Mouse (Mus musculus): ENCODE measurements around the gene Scp2. TPM values are rescaled to one million over a fixed set of nuclear protein-coding genes. Genes with fewer than 3 reads are reported as not detected.

Scp2 gene
- total and polyA plus RNA-seq, 3 experiments = 65.8 to 84.4 TPM; not detected in 1

- TF ChIP-seq NELFE (IDR thresholded peaks at IDR 0.05; ENCODE audit: low read depth, low read length) (no peak), TBP (IDR thresholded peaks at IDR 0.05; ENCODE audit: low read depth, low read length) (no peak), BHLHE40 (IDR thresholded peaks at IDR 0.05; ENCODE audit: borderline replicate concordance, low read depth, low read length) (no peak), ZNF384 (IDR thresholded peaks at IDR 0.05; ENCODE audit: low read depth, low read length) (no peak), TAL1 (IDR thresholded peaks at IDR 0.05; ENCODE audit: low read length) (no peak), SMC3 (IDR thresholded peaks at IDR 0.05; ENCODE audit: low read depth, low read length) (no peak), RCOR1 (IDR thresholded peaks at IDR 0.05; ENCODE audit: low read depth, low read length) (no peak), MYB (IDR thresholded peaks at IDR 0.05; ENCODE audit: low read depth, low read length) (no peak), POLR2A (IDR thresholded peaks at IDR 0.05; ENCODE audit: control insufficient read depth in 1 of 2, insufficient read depth in 1 of 2, low read depth in 1 of 2, low read length in 2 of 2, poor library complexity in 1 of 2) (no peak), E2F4 (IDR thresholded peaks at IDR 0.05; ENCODE audit: borderline replicate concordance, low read depth, low read length) (no peak), SIN3A (IDR thresholded peaks at IDR 0.05; ENCODE audit: low read length) (no peak)
- Histone ChIP-seq H3K27ac (ENCODE audit: control insufficient read depth, low read depth, low read length) (no peak overlapping the region), H3K27me3 (ENCODE audit: control insufficient read depth in 1 of 2, insufficient read depth in 2 of 2, low read length in 2 of 2) (no peaks in the 10 kb centered on the region)
Observed at GRCm38 (mm10) chr4:108072086-108072485, 72.7 kb downstream of the Scp2 start.

GRCm38 (mm10) chr4:108071235-108071901 is 73.4 kb downstream of the Scp2 start:
- H3K4me1 ChIP-seq (ENCODE audit: control insufficient read depth in 1 of 2, insufficient read depth in 2 of 2, low read length in 2 of 2) = peaks cover 0 to 6% of the 10 kb centered on the region in 2 experiments; a peak in 2 of 4 replicates
- H3K27ac ChIP-seq (ENCODE audit: control insufficient read depth, low read depth, low read length) = peak overlapping the region; percentile 61
- peak overlapping the region; percentile 76 for H3K9ac ChIP-seq (ENCODE audit: control insufficient read depth, low read depth, low read length, poor library complexity, severe bottlenecking)
- H3K27me3 ChIP-seq (ENCODE audit: control insufficient read depth in 1 of 2, insufficient read depth in 2 of 2, low read length in 2 of 2) = no peaks in the 10 kb centered on the region
- H3K79me2 ChIP-seq (ENCODE audit: control insufficient read depth, insufficient read depth, low read length, poor library complexity) = peaks cover 6% of the 10 kb centered on the region; the same call in 1 of the 2 replicates
- DNase-seq (ENCODE audit: low read depth, low spot score) = peak; percentile 97
- H3K9me3 ChIP-seq (replicated peaks; ENCODE audit: insufficient read depth, low read length) = no peaks in the 10 kb centered on the region
- peak overlapping the region; percentile 67 to 71 for H3K4me3 ChIP-seq (ENCODE audit: control insufficient read depth in 1 of 2, insufficient read depth in 1 of 2, low read depth in 2 of 2, low read length in 2 of 2)
- peaks cover 0 to 12% of the 10 kb centered on the region in 2 experiments; a peak in 3 of 4 replicates for H3K36me3 ChIP-seq (ENCODE audit: control insufficient read depth in 1 of 2, insufficient read depth in 2 of 2, low read length in 2 of 2)
- TF ChIP-seq EP300 (IDR thresholded peaks at IDR 0.05; ENCODE audit: low read depth in 1 of 2, low read length in 2 of 2) (no peak), UBTF (IDR thresholded peaks at IDR 0.05; ENCODE audit: borderline replicate concordance, insufficient read depth, low read depth, low read length) (no peak), POLR2AphosphoS2 (IDR thresholded peaks at IDR 0.05; ENCODE audit: low read length) (no peak; the same call in 1 of the 2 replicates), MAX (IDR thresholded peaks at IDR 0.05; ENCODE audit: low read length) (peak; percentile 86), POLR2A (IDR thresholded peaks at IDR 0.05; ENCODE audit: control insufficient read depth in 1 of 2, insufficient read depth in 1 of 2, low read depth in 1 of 2, low read length in 2 of 2, poor library complexity in 1 of 2) (peak in 1 of 2 experiments; percentile 63; a peak in 1 of 4 replicates), ZNF384 (IDR thresholded peaks at IDR 0.05; ENCODE audit: low read depth, low read length) (no peak), NRF1 (IDR thresholded peaks at IDR 0.05; ENCODE audit: insufficient read depth, low read depth, low read length, poor library complexity, severe bottlenecking) (peak; percentile 58; the same call in 1 of the 2 replicates), GATA1 (IDR thresholded peaks at IDR 0.05; ENCODE audit: low read depth, low read length) (no peak), MYC (IDR thresholded peaks at IDR 0.05; ENCODE audit: low read depth, low read length) (peak; percentile 60; the same call in 1 of the 2 replicates), NELFE (IDR thresholded peaks at IDR 0.05; ENCODE audit: low read depth, low read length) (peak; percentile 45; the same call in 1 of the 2 replicates), HCFC1 (IDR thresholded peaks at IDR 0.05; ENCODE audit: low read depth, low read length) (peak; percentile 91), MXI1 (IDR thresholded peaks at IDR 0.05; ENCODE audit: low read depth, low read length) (peak; percentile 97), E2F4 (IDR thresholded peaks at IDR 0.05; ENCODE audit: borderline replicate concordance, low read depth, low read length) (peak; percentile 96), SMC3 (IDR thresholded peaks at IDR 0.05; ENCODE audit: low read depth, low read length) (no peak), ELF1 (IDR thresholded peaks at IDR 0.05; ENCODE audit: low read depth, low read length) (peak; percentile 90), SIN3A (IDR thresholded peaks at IDR 0.05; ENCODE audit: low read length) (peak; percentile 99), USF1 (IDR thresholded peaks at IDR 0.05; ENCODE audit: low read depth, low read length) (no peak)

More at GRCm38 (mm10) chr4:108072086-108072485, 72.7 kb downstream of the Scp2 start:
- H3K4me1 ChIP-seq (ENCODE audit: control insufficient read depth in 1 of 2, insufficient read depth in 2 of 2, low read length in 2 of 2) = peaks cover 0 to 6% of the 10 kb centered on the region in 2 experiments; a peak in 2 of 4 replicates
- no peaks in the 10 kb centered on the region for H3K9me3 ChIP-seq (replicated peaks; ENCODE audit: insufficient read depth, low read length)
- H3K79me2 ChIP-seq (ENCODE audit: control insufficient read depth, insufficient read depth, low read length, poor library complexity) = peaks cover 6% of the 10 kb centered on the region; the same call in 1 of the 2 replicates
- H3K4me3 ChIP-seq (ENCODE audit: control insufficient read depth in 1 of 2, insufficient read depth in 1 of 2, low read depth in 2 of 2, low read length in 2 of 2) = no peak overlapping the region
- peaks cover 0 to 12% of the 10 kb centered on the region in 2 experiments; a peak in 2 of 4 replicates for H3K36me3 ChIP-seq (ENCODE audit: control insufficient read depth in 1 of 2, insufficient read depth in 2 of 2, low read length in 2 of 2)
- DNase-seq (ENCODE audit: low read depth, low spot score) = no peak
- no peak overlapping the region for H3K9ac ChIP-seq (ENCODE audit: control insufficient read depth, low read depth, low read length, poor library complexity, severe bottlenecking)

Measured in MEL (cell line).